Mouse (Mus musculus) cerebellum, adult 2 months (tissue): ENCODE measurements at regions not wholly inside any gene's neighbourhood (a gene's known extent, or its start where the extent isn't known, plus 50 kb on each side); places are given as distances from the start of the nearest gene placed in this dataset.

Experiments used
- CTCF ChIP-seq: fragments of 200-500 bp; IDR thresholded peaks from 2 replicates; pipeline ENCODE4 v1.5.1; 2011; ENCODE audit warnings: low read depth, mild to moderate bottlenecking, control low read depth, low read length, moderate library complexity, borderline replicate concordance; ENCODE audit not compliant: insufficient read depth
- POLR2A ChIP-seq: fragments of 200-500 bp; IDR thresholded peaks from 2 replicates; pipeline ENCODE4 v1.6.1; 2011; ENCODE audit warnings: low read length, control low read depth, borderline replicate concordance; ENCODE audit not compliant: insufficient read depth

GRCm38 (mm10) chr10:17074402-17075027, 648.5 kb upstream of the Cited2 start:
- no peak for TF ChIP-seq CTCF
- TF ChIP-seq POLR2A: no peak
